8 mouse cellular contexts compared by ENCODE assay signal in the genomic region with DNA sequence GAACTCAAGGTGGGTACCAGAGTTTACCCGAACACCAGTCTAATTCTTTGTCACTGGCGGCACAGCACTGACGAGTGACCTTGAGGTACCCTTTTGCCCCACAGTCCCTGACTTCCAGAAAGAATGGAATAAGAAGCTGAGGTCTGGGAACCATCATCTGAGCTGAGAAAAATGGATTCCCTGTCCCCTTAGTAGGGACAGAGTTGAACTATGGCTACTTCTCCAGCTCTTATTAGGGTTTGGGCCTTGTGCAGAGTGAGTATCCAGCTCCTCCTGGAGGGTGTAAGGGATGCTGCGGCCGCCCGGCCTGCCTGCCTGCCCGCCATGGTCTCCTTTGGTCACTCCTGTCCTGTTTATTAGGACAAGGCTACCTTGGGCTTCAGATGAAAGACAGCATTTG. TPM values are rescaled to one million over a fixed set of nuclear protein-coding genes. Genes with fewer than 3 reads are reported as not detected.
DNase-seq lines count a peak whose midpoint lies in the region; ATAC-seq and TF ChIP-seq lines count a peak whose summit lies in the region.

No protein-coding gene starts in this region.

- TF ChIP-seq EP300 in heart, postnatal 0 days (IDR thresholded peaks at IDR 0.05; ENCODE audit: low read depth), result no peak
- TF ChIP-seq EP300 in liver, embryonic 14.5 days (IDR thresholded peaks at IDR 0.05; ENCODE audit: low read depth), result no peak

- H3K27ac ChIP-seq in heart, postnatal 0 days (ENCODE audit: low read depth), result peak overlapping the region; percentile 95
- peak overlapping the region; percentile 53 for H3K27ac ChIP-seq in liver, embryonic 14.5 days

- WGBS in heart, postnatal 0 days, result 62% methylated on average over 7 of the region's 7 CpGs
- 63% methylated on average over 7 of the region's 7 CpGs for WGBS in liver, embryonic 14.5 days (ENCODE audit: insufficient replicate concordance)

- no peaks in the 10 kb centered on the region for H3K27me3 ChIP-seq in heart, postnatal 0 days (ENCODE audit: control insufficient read depth, insufficient read depth, low read length)
- H3K27me3 ChIP-seq in liver, embryonic 14.5 days (ENCODE audit: control insufficient read depth, insufficient read depth, low read length), result no peaks in the 10 kb centered on the region

- TF ChIP-seq CTCF in heart, postnatal 0 days (IDR thresholded peaks at IDR 0.05; ENCODE audit: low read depth), result no peak
- TF ChIP-seq CTCF in liver, embryonic 14.5 days (IDR thresholded peaks at IDR 0.05; ENCODE audit: low read depth), result 0 out of 2 replicates have a peak, but pooled peaks have one; percentile 27

- peak overlapping the region; percentile 54; the same call in 1 of the 2 replicates for H3K4me3 ChIP-seq in heart, postnatal 0 days (ENCODE audit: low read depth, low read length)
- peak overlapping the region; percentile 58 to 62 for H3K4me3 ChIP-seq in liver, embryonic 14.5 days (ENCODE audit: insufficient read depth in 1 of 2, low read depth in 2 of 2, low read length in 2 of 2)

- peaks cover 11% of the 10 kb centered on the region for H3K36me3 ChIP-seq in heart, postnatal 0 days (replicated peaks; ENCODE audit: control insufficient read depth, insufficient read depth, low read length)
- H3K36me3 ChIP-seq in liver, embryonic 14.5 days (replicated peaks; ENCODE audit: control insufficient read depth, insufficient read depth, low read depth), result no peaks in the 10 kb centered on the region

- no peaks in the 10 kb centered on the region for H3K9me3 ChIP-seq in heart, postnatal 0 days (replicated peaks; ENCODE audit: control insufficient read depth, low read length)
- H3K9me3 ChIP-seq in liver, embryonic 14.5 days (ENCODE audit: control insufficient read depth, low read length), result no peaks in the 10 kb centered on the region

- H3K4me2 ChIP-seq in heart, postnatal 0 days (ENCODE audit: low read depth, low read length), result peak overlapping the region; percentile 63
- peak overlapping the region; percentile 77 for H3K4me2 ChIP-seq in liver, embryonic 14.5 days (ENCODE audit: low read depth)

- ATAC-seq in heart, postnatal 0 days (ENCODE audit: insufficient read depth, low read depth), result no peak
- ATAC-seq in liver, embryonic 14.5 days (ENCODE audit: insufficient read depth), result no peak

- intact Hi-C loops in left cerebral cortex, postnatal 25 days (cut with DNase I), result no loop called here

- peaks cover 58% of the 10 kb centered on the region for H3K4me1 ChIP-seq in heart, postnatal 0 days (ENCODE audit: control insufficient read depth, insufficient read depth)
- peaks cover 15 to 26% of the 10 kb centered on the region in 2 experiments for H3K4me1 ChIP-seq in liver, embryonic 14.5 days (replicated peaks; ENCODE audit: control insufficient read depth in 2 of 2, insufficient read depth in 2 of 2, low read length in 1 of 2)

- H3K9ac ChIP-seq in heart, postnatal 0 days (replicated peaks; ENCODE audit: low read depth, low read length), result peak overlapping the region; percentile 66; the same call in 1 of the 2 replicates
- peak overlapping the region; percentile 71 for H3K9ac ChIP-seq in liver, embryonic 14.5 days (replicated peaks)

- DNase-seq in cerebellum, adult 11 months, result peak; percentile 31
- no peak for DNase-seq in cerebellum, adult 9-11 months
- DNase-seq in right cerebral cortex, adult 18-20 months, result peak; percentile 28
- DNase-seq in right cerebral cortex, postnatal 4 days, result no peak
- no peak for DNase-seq in heart, postnatal 0 days (ENCODE audit: low spot score)
- no peak for DNase-seq in liver, embryonic 14.5 days (ENCODE audit: low read depth in 3 of 3, low spot score in 3 of 3)
- DNase-seq in right cerebral cortex, postnatal 36 days (ENCODE audit: low spot score in 2 of 2), result no peak
- DNase-seq in left cerebral cortex, postnatal 25 days (ENCODE audit: low spot score in 2 of 2), result no peak

RNA-seq across cellular contexts. Expression of gene C87436, which starts 34.9 kb away (rescaled TPM):
- total RNA-seq in heart, postnatal 0 days (2014; rRNA removed; ENCODE audit: low replicate concordance), result 9.1 and 9.9 TPM in 2 replicates
- polyA plus RNA-seq in heart, postnatal 0 days (2015; fragmentation: Nextera tagmentation; extraction: Ambion mirVana), result 16.4 and 16.9 TPM in 2 replicates
- polyA plus RNA-seq in liver, embryonic 14.5 days (2012; rRNA removed), result 4.7 and 6.2 TPM in 2 replicates
- 10.5 and 10.7 TPM in 2 replicates for polyA plus RNA-seq in liver, embryonic 14.5 days (2014; fragmentation: Nextera tagmentation; extraction: Ambion mirVana)
- total RNA-seq in left cerebral cortex, postnatal 25 days (2021), result 10 to 100 TPM; 19.2 to 19.5 TPM

RNA-seq across cellular contexts. Expression of gene Gm44790, which starts 46.6 kb away (rescaled TPM):
- total RNA-seq in heart, postnatal 0 days (2014; rRNA removed; ENCODE audit: low replicate concordance), result 0.46 TPM in 1 of 2 replicates, not detected in the other
- not detected in 2 replicates for polyA plus RNA-seq in heart, postnatal 0 days (2015; fragmentation: Nextera tagmentation; extraction: Ambion mirVana)
- polyA plus RNA-seq in liver, embryonic 14.5 days (2012; rRNA removed), result 0.11 TPM in 1 of 2 replicates, not detected in the other
- not detected in 2 replicates for polyA plus RNA-seq in liver, embryonic 14.5 days (2014; fragmentation: Nextera tagmentation; extraction: Ambion mirVana)
- not detected for total RNA-seq in left cerebral cortex, postnatal 25 days (2021)

RNA-seq across cellular contexts. Expression of gene Pcbp1, which starts 53.0 kb away (rescaled TPM):
- total RNA-seq in heart, postnatal 0 days (2014; rRNA removed; ENCODE audit: low replicate concordance), result 46.2 and 55.2 TPM in 2 replicates
- polyA plus RNA-seq in heart, postnatal 0 days (2015; fragmentation: Nextera tagmentation; extraction: Ambion mirVana), result 276 and 285 TPM in 2 replicates
- 124 and 136 TPM in 2 replicates for polyA plus RNA-seq in liver, embryonic 14.5 days (2012; rRNA removed)
- polyA plus RNA-seq in liver, embryonic 14.5 days (2014; fragmentation: Nextera tagmentation; extraction: Ambion mirVana), result 188 and 220 TPM in 2 replicates
- total RNA-seq in left cerebral cortex, postnatal 25 days (2021), result 100 to 1,000 TPM; 183 to 189 TPM

Comparison
In these comparisons a context has a peak if more than half of its experiments do, and no peak if none do; other contexts are left out.
1. DNase-seq: peak in cerebellum, adult 11 months (single experiment) and right cerebral cortex, adult 18-20 months (single experiment); none in cerebellum, adult 9-11 months (single experiment), right cerebral cortex, postnatal 4 days (single experiment), heart, postnatal 0 days (single experiment), liver, embryonic 14.5 days (0 of 3), right cerebral cortex, postnatal 36 days (0 of 2) and left cerebral cortex, postnatal 25 days (0 of 2).